Mouse (Mus musculus) right cerebral cortex, postnatal 10 days (tissue): ENCODE data around the gene Crocc.
A peak's percentile ranks its signal among the peaks of the same experiment; 100 is the strongest.

Experiments
- DNase-seq, 2 experiments: peaks; one replicate each; pipeline ENCODE4 v3.0.0; 2021; ENCODE audit warnings: low spot score in 2 of 2

Gene Crocc

GRCm38 (mm10) chr4:141020811-141021613 lies 39.3 kb downstream of the Crocc start:
- DNase-seq, result peak; percentile 76

- DNase-seq, result no peak
Observed at GRCm38 (mm10) chr4:141020220-141020619, 40.1 kb downstream of the Crocc start.

DNA sequence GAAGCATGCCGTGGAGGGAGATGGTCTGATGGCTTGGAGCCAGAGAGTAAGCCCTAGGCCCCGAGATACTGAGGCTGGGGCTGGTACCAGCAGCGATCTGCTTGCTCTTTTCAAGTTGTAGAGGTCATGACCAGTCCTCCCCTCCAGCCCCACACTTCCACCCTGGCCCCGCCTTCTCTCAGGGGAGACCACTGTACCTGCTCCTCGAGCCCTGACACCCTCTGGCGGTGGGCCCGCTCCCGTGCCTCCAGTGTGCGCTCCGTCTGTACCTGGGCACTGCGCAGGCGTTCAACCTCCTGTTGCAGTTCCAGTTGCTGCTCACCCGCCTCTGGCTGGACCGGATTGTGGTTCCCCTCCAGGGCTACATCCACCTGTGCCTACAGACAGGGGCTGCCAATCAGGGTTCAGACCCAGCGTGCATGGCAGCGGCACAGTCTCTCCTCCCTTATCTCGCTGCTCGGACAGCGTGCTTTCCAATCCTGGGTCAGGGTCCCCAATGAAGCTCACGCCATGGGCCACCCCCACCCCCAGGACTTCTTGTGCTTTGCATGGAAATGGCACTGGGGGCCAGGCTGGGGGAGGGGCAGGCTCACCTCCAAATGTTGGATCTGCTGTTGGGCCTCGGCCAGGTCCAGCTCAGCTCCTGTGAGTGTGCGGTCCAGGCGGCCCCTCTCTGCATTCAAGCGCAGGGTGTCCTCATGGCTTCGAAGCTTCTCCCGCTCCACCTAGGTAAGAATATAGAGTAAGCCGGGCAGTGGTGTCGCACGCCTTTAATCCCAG lies 42.5 kb downstream of the Crocc start:
- peak in 1 of 2 experiments; percentile 38 for DNase-seq

DNA sequence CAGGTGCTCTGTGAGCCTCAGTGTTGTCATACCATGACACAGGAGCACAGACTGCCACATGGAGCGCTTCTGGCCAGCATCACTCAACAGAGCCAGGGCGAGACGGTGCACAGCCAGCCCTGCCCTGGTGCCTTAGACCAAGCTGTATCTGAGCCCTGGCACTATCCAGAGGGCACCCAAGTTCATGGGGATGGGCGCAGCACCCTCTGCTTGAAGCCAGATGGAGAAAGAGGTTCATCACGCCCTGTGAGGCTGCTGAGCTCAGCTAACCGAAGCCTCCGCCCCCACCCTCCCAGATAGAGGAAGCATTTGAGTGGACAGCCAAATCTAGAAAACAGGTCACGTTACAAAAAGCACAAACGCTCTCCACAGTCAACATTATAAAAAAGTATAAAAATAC lies 44.0 kb downstream of the Crocc start:
- peak; percentile 50 to 70 for DNase-seq

DNA sequence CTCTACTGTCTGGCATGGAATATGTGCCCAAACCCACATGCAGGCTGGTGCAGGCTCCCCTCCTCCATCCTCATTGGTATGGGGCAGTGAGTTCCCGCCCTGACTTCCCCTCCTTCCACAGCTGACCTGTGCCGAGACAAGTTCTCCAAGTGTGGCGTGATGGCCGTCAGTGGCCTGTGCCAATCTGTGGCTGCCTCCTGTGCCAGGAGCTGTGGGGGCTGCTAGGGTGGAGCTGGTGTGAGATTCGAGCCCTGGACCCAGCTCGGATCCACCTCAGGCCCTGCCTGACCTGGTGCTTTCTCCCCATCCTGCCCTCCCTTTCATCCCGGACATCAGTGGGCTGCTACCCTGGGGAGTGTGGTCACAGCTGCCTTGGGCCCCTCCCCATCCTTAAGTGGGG lies 45.0 kb downstream of the Crocc start:
- no peak for DNase-seq

DNA sequence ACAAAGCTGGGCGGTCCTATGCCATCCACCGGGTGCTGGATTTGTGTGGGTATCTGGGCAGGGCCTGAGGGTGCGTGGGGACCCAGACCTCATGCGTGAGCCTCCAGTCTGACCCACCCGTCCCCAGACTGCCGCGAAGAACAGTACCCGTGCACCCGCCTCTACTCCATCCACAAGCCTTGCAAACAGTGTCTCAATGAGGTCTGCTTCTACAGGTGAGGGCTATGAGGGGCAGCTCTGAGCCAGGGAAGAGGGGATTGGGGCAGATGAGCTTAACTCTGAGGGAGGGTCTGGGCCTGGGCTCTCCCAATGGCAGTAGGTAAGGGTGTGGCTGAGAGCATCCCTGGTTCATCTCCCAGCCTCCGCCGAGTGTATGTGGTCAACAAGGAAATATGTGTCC lies 45.5 kb downstream of the Crocc start:
- DNase-seq, result no peak

- DNase-seq, result no peak
Observed at GRCm38 (mm10) chr4:141014114-141014513, 46.2 kb downstream of the Crocc start.

GRCm38 (mm10) chr4:141012558-141012957 lies 47.8 kb downstream of the Crocc start:
- no peak for DNase-seq

- DNase-seq, result peak in 1 of 2 experiments; percentile 68
Observed at GRCm38 (mm10) chr4:141011556-141012328, 48.6 kb downstream of the Crocc start.

DNA sequence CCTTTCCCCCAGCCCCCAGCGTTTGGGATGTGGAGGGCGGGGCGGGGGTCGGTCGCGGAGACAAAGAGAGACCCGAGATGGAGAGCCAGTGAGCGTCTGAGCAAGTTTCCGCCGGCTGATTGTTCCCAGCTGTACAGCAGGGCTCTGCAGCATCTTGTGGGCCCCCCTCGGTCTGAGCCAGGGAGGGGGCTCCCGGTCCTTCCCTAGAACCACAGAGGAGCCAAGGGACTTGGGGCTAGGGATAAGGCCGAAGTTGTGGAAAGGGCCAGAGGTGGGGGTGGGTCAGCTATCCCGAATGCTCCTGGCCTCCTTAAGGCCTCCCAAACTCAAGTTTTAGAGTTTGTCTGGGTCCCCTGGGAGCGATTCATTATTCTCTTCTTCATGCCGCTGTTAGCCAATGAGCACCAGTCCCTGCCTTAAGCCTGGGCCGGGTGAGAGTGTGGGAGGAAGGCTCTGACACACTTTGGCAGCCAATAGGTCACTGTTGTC lies 49.4 kb downstream of the Crocc start:
- DNase-seq, result no peak

DNA sequence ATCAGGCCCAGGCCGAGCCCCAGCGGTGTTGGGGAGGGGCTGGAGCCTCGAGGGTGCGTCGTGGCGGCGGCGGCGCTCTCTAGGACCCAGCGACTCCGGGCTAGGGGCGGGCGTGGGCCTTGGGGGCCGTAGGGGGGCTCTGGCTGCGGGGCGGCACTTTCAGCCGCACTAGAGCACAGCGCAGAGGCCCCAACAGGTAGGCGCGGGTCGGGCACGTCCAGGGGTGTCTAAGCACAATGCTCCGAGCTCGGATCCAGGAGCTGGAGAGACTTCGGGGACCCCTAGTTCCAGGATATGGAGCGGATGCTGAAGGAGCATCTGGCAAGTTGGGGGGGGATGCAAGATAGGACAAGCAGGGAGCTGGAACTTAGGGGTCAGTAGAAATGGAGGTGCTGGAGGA lies 49.8 kb downstream of the Crocc start:
- no peak for DNase-seq

DNA sequence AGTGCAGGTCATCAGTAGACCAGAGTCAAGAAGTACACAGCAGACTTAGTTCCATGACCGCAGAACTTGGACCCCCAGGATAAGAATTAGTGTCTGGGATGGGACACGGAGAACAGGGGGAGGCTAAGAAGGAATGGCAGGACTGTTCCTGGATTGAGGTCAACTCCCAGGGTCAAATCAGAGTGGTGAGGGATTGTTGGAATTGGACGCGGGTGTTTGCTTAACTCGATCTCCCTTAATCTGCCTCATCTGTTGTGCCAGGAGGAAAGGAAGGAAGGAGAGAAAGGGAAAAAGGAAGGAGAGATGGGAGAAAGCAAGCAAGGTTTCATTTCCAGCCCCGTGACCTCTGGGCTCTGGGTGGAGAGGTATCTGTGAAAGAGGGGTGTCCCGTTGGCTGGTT lies 50.2 kb downstream of the Crocc start, which contains the start of gene Mfap2:
Gene Mfap2 (plus strand): TSS at position 301 of the 400 bp plus-strand sequence.
- no peak for DNase-seq

- no peak for DNase-seq
Observed at GRCm38 (mm10) chr4:141008028-141008427, 52.3 kb downstream of the Crocc start.

DNA sequence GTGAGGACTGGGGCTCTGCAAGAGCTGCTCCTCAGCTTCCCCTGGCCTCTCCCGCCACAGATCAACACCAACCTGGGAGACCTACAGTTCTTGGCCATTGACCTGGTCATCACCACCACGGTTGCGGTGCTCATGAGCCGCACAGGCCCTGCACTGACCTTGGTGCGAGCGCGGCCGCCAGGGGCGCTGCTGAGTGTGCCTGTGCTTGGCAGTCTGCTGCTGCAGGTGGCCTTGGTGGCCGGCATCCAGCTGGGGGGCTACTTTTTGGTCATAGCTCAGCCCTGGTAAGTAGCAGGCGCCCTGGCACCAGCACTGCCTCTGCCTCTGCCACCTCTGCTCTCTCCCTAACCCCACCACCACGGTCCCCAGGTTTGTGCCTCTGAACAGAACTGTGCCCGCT lies 54.4 kb downstream of the Crocc start:
- peak in 1 of 2 experiments; percentile 71 for DNase-seq

- no peak for DNase-seq
Observed at GRCm38 (mm10) chr4:140996812-140997211, 63.5 kb downstream of the Crocc start.

DNA sequence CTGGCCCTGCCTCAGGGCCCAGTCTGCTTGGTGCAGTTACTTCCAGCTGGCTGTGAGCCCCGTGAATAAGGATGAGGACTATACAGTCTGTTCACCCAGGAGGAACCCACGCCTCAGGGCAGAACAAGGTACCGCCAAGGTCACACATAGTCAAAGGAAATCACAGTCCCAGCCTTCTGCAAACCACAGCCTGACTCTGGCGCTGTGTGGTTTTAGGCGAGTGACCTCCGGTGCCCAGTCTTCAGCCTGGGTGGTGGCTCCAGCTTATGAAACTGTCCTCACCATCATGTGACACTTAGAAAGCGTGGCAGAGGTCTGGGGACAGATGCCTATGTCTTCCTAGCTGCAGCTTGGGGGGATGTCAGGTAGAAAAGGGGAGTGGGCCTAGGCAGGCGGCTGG lies 64.5 kb downstream of the Crocc start:
- no peak for DNase-seq

DNA sequence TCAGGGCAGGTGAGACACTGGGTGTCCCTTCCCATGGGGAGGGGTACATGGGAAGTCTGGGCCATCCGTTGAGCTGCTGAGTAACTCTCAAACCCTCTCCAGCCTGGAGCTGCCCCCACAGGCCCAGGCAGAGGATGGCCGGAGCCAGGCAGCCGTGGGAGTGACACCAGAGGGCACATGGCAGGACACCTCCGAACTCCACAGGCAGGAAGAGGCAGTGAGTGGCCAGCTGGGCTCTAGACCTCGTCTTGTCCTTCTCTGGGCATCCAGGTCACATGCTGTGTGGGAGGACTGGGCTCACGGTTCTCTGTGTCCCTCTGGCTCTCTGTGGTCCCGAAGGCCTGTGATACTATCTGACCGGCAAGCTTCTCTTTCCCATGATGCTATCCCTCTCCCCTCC lies 66.5 kb downstream of the Crocc start:
- DNase-seq, result no peak

DNA sequence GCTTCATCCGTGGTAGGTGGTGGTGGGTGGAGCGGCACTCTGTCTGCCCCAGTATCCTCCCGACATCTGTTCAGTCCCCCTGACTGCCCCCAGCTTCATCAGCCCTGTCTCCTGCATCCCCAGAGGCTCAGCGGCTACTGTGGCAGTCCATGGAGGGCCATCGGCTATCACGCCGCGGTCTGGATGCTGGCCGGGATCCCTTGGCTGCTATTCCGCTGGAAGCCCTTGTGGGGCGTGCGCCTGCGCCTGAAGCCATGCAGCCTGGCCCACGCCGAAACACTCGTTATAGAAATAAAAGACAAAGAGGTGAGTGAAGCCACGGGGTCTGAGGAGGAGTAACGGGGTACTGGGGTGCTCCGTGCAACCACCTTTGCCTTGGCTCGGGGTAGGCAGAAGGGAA lies 68.1 kb downstream of the Crocc start:
- DNase-seq, result no peak

GRCm38 (mm10) chr4:140989447-140989846 lies 70.9 kb downstream of the Crocc start:
- DNase-seq, result no peak

- no peak for DNase-seq
Observed at GRCm38 (mm10) chr4:140988706-140989290, 71.6 kb downstream of the Crocc start.

DNA sequence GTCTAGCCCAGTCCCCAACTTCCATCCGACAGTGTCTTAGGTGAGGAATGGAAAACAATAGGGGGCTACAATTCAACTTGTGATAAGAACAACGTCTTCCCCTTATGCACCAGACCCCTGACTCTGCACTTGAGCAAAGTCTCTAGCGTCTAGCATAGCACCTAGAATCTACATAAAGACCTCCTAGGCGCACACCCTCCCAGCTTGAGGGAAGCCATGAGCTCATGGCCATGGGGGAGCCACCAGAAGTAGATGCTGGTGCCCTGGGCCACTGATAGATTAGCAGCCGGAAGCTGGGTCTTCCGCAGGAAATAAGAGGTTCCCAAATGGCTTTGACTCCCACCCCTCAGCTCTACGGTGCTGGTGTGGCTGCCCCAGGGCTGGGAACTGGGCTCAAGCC lies 72.9 kb downstream of the Crocc start:
- DNase-seq, result no peak
